Mouse (Mus musculus): ENCODE measurements at regions not wholly inside any gene's neighbourhood (a gene's known extent, or its start where the extent isn't known, plus 50 kb on each side); places are given as distances from the start of the nearest gene placed in this dataset.

DNA sequence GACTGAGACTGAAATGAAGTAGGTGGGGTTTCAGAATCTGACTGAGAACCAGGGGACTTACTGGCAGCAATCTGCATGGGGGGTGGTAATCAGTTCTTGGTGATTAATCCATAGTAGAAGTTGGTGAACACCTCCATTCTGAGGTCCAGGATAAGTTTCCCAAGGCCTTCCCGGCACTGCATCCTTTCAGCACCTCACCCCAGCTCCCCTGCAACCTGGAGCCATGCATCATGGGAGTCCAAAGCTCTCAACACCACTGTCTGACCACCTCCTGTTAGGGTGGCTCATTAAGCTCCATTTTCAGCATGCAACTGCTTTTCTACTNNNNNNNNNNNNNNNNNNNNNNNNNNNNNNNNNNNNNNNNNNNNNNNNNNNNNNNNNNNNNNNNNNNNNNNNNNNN, 157.0 kb downstream of the Cyp26b1 start:
- DNase-seq (ENCODE audit: low read depth): no peak

DNA sequence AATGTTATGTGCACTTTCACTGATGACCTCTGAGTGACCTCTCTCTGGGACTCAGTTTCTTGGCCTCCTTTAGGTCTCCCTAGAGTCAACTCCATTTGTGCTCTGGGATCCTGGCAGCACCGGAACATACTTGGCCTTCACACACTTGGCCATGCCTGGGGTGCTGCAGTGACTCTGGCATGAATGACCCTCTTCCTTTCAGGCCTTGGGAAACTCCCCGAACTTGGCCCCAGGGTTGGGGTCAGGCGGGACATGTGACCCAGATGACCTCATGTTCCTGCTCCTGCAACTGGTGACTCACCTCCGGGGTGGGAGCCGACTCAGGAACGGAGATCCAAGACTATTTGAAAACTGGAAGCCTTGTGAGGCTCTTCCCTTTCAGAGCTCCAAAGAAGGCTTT, 159.2 kb downstream of the Cyp26b1 start:
- DNase-seq (ENCODE audit: low read depth): no peak

DNA sequence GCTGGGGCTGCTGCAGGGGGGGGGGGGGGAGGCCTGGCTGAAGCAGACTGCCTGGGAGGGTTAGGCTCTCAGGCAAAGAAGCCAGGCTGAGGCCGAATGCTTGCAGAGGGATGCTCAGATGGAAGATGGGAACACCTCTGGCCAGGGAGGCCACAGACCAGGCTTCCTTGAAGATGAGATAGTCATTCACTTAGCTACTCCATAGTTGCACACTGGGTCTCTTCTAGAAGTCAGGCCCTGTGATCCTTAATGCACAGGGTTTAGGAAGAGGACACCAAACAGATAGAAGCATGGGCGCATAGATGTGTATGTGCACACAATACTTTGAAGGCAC, 162.1 kb downstream of the Cyp26b1 start:
- no peak for DNase-seq (ENCODE audit: low read depth)

DNA sequence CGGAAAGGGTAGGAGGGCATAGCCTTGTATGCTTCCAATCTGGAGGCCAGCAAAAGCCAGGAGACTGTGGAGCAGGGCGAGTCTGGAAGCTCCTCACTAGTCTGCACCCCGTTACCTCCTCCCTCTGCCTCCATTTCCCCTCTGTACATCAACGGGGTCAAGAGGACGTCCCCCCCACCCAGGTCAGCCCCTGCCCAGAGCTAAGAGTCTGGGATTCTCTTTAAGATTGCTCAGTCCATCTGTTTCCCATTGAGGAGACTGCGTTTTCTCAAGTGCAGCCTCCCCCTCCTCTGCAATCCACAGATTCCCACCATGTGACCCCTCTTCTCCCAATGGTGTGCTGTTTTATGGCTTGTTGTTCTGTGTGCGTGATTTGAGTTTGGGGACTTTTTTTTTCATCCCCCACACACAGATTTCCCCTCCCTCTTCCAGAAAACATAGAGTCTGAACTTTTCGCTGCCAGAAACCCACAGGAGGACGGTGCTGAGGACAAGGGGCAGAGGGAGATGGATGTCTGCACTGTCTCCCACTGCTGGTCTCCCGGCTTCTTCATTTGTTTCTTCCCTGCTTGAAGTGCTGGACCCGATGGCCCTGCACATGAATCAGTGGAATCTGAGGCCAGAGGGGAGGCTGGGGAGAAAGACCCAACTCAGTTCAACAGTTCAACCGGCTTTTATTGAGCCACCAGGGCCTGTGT, 162.6 kb downstream of the Cyp26b1 start:
- no peak for DNase-seq (ENCODE audit: low read depth)

DNA sequence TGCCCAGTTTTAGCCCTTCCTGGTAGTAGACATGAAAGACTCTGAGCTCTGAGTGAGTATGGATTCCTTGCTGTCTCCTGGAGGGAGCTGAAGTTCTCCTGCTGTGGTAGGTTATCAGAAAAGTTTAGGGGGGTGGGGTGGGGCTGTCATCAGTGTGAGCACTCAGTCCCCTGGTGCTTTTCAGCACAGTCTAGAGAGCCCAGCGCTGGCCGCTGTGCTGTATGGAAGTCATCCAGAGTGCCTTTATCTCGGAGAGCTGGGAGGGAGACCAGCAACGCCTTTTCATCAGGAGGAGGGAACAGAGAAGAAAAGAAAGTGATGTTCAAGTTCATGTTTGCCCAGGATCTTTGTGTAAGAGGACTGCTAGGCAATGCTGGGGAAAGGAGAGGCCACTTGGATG, 163.6 kb downstream of the Cyp26b1 start:
- no peak for DNase-seq (ENCODE audit: low read depth)

DNA sequence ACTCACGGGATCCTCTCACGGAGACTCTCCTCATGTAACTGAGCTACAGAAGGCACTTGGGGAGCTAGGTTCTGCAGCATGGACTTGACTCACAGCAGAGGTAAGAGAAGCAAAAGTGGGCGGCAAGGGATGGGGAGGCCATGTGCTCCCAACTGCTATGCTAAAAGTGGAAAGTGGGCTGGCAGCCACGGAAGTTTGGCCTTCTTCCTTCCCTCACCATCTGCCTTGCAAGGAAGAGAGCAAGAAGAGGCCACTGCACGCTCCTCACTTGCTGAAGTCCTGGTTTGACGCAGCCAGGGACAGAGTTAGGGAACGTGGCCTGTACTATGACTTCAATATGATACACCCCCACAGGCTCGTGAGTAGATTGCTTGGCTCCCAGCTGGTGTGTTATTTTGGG, 164.5 kb downstream of the Cyp26b1 start:
- no peak for DNase-seq (ENCODE audit: low read depth)

DNA sequence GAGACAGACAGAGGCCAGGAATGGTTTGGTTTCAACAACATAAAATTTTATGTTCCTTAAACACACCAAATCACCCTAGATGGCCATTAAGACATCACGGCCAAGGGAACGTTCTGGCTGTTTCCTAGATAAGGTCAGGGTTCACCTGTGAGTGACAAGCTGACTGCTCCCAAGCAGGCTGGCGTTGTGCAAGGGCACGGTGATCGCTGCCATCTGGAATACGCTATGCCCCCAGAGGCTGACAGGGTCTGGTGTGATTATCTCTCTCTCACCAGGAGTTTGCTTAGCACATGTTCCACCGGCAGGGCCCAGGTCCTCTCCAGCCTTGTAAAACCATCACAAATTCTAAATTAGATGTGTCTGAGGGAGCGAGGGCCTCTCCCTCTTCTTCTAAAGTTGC, 167.0 kb downstream of the Cyp26b1 start:
- no peak for DNase-seq (ENCODE audit: low read depth)

DNA sequence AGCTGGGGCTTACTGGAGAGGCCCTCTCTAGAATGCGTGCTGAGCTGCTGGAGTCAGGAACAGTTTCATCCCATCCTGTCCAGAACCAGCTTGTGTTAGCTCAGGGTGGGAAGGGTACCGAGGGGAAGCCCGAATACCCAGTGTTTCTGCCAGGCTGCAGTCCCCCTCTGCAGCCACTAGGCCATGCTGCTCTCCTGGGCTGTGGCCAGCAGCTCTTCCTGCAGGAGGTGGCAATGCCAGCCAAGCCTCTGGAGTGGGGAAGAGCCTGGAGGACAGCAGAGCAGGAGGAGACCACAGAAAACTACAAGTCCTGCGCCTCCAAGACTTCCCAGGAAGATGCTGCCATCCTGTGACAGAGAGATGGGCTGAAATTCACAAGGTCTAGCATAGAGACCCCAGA, 167.9 kb downstream of the Cyp26b1 start:
- DNase-seq (ENCODE audit: low read depth): no peak

DNA sequence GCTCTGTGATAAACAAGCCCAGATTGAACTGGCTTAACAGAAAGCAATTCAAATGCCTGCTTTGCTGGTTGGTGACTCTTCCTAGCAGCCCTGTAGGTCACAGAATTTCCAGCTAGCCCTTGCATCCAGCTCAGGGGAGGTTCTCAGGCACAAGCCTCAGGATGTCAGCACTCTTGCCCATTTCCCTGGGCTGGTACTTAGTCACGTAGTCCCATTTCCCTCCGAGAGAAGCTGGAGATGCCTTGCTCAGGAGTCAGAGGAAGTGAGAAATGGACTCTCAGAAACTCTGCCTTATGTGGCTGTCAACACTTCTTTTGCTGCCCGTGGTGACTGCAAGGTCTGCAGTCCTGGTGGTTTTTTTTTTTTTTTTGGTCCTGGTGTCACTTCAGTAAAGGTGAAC, 170.8 kb downstream of the Cyp26b1 start:
- DNase-seq (ENCODE audit: low read depth): no peak

DNA sequence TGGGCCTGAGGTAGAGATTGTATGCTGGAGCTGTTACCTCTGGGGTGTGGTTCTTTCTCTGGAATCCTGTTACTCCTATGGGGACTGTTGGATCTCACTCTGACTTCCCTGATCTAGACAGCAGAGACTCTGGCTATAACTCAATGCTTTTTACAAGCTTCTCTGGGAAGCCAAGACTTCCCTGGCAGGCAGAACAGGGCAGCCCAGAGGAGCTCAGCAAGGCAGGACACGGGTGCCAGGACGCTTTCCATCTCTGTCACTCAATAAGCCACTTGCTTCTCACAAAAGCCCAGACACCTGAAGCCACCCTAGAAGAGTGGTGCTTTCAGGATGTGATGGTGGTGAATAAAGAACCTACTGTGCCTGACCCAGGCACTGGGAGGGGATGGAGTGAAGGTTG, 174.0 kb downstream of the Cyp26b1 start:
- no peak for DNase-seq (ENCODE audit: low read depth)

DNA sequence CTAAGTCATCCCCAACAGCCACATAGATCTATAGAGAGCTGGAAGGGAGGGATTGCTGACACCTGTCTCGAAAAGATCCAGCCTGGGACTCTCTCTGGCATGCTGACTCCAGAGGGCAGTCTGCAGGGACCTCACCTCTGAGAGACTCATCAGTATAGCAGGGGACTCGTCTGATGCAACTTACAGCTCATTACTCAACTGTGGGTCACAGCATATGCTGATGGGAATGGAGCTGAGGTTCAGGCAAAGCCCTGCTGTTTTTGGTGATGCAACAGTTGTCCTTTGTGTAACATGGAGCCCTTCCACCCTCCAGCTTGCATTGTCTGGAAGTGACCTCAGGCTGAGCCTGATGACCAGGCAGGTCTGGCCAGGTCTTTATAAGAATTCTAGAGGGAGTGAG, 174.4 kb downstream of the Cyp26b1 start:
- DNase-seq (ENCODE audit: low read depth): no peak

DNA sequence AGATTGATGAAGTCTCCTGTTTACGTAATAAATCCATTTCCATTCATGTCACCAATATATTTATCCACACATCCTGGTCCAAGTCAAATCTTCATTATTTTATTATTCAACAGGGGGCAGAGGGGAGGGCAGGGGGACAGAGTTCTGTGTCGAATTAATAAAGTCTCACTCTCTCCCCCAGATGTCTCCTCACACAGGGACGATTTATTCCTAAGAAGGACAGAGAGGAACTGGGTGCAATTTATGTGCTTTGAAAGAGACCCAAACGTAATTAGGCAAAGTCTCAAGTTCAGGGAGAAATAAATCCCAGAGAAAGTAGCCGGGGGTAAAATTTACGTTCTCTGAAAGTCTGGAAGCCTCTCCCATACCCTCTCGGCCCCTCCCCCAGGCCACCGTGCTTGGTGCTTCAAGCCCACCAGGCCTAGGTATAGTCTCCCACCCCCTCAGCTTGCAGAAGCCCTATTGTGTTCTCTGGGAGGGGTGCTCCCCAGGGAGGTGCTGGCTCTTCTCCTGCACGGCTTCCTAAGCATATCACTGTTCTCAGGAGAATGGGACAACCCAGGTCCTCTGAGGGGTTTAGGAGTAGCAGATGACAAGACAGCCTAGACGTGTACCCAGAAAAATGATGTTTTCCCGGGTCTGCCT, 176.6 kb downstream of the Cyp26b1 start:
- DNase-seq (ENCODE audit: low read depth): no peak

DNA sequence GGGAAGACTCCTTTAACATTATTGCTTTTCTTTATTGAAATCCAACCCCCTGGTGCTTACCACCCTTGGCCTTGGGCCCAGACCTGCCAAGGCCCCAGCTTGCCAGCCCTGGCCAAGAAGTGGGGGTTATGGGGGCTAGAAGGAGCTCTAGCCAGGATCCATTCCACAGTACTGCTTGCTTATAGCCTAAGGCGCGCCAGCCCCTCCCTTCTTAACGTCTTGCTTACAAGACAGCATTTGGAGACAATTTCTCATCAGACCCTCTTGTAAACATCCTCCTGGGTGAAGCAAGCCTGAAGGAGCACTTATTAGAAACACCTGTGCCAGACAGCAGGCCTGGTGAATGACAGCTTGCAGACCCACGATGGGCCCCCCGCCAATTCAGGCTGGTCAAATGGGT, 179.3 kb downstream of the Cyp26b1 start:
- DNase-seq (ENCODE audit: low read depth): no peak

DNA sequence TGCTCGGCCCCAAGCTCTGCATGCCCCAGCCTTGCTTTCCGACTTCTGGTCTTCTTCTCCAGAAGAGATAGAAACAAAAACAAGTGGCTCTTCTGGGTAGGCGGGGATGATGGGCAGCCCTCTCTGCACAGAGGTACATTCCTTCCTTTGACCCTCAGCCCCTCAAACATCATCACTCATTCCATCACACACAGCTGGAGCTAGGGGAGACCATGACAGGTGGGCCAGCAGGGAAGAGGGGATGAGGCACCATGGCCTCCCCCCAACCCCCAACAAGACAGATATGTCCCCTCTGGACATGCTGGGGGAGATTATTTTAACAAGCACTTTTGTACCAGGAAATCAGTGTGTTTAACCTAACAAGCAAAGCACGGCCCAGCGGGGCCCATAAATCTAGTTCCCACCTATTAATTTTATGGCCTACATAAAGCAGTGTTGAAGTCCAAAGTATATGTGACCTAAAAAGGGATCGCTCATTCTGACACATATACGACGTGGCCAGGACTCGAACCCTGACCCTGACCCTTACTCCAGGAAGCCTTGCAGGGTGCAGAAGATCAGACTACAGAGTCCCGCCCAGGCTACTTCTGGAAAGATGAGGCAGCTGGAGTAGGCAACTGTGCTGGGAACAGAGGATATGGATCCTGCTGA, 183.7 kb downstream of the Cyp26b1 start:
- no peak for DNase-seq (ENCODE audit: low read depth)

DNA sequence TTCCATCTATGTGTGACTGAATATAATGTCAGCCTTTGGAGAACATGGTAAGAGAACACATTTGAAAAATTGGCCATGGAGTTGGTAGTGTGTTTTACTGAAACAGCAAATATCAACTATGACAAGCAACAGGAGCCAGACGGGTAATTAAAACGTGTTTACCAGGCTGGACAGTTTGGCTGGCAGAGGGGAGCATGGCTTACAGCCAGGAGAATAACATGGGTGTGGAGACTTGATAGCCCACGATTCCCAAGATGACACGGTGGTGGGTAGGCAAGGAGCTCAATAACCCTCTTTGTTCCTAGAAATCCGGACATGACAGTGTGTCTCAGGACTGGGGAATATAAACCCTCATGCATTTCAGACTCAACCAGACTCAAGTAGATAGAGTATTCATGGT, 185.2 kb downstream of the Cyp26b1 start:
- no peak for DNase-seq (ENCODE audit: low read depth)

DNA sequence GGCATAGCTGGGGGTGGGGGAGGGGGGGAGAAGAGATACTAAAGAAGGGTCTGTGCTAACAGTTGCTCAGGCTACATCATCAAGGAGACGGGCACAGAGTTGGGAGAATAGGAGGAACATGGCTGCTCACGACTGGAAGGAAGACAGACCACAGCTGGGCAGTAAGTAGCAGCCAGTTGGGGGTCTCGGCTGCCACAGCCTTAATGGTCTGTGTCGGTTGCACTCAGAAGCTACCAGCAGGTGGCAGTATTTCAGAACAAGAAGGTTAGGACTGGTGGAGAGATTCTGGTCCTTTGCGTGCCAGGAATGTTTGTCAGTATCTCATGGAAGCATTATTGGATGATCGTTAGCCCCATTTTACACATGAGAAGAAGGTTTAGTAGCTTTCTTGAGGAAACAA, 185.9 kb downstream of the Cyp26b1 start:
- peak; percentile 50 for DNase-seq (ENCODE audit: low read depth)

DNA sequence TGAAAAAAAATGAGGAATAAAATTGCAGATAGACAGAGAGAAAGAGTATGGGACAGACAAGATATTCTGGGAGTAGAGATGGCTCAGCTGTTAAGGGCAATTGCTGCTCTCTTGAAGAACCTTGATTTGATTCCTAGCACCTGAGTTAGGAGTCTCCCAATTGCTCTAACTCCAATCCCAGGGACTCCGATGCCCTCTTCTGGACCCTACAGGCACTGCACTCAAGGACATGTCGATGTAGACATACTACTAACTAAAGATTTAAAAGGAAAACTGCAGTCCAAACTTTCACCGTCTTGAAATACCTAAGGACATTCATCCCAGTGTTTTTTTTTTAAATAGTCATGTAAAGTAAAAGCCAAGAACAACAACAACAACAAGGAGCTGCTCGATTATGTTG, 189.0 kb downstream of the Cyp26b1 start:
- peak; percentile 4 for DNase-seq (ENCODE audit: low read depth)

DNA sequence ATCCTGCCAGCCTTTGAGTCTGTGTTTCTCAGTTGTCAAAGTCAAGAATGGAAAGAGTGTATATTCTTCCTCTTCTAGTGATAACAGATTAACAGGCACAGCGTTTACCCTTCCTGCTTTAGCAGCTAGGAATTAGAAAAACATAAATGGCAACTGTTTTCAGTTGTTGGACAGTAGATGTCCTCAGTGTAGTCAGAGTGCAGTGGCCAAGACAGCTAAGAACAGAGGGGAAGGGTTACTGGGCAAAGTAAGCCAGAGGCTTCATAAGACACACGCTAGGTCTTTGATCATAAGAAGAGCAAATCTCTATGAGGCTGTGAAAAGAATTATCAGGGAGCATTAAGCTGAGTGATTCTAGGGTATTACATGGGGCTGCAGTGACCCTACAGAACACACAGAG, 191.3 kb downstream of the Cyp26b1 start:
- no peak for DNase-seq (ENCODE audit: low read depth)

DNA sequence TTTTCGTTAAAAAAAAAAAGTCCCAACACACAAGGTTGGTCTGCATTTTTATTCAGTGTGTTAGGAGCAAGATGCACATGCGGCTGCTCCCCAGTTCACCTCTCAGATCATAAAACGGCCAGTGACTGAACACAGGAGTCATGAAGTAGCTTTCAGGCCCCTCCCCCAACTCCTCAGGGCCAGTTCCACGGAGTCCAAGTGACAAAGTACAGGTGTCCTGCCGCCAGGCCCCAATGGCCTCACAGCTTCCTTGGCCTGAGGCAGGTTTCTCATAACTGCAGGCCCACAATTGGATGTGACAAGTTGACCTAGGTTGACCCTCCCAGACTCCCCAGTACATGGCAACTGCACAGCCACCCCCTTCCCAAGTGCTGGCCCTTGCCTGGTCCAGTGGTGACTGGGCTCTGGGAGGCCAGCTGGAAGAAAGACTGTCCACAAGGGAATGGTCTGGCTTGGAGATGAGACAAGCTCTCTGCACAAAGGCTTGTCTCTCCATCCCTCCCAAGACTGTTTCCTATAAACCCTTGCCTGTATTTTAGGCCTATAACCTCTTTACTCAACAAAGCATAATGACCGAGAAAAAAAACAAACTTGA, 199.1 kb downstream of the Cyp26b1 start:
- no peak for DNase-seq (ENCODE audit: low read depth)

DNA sequence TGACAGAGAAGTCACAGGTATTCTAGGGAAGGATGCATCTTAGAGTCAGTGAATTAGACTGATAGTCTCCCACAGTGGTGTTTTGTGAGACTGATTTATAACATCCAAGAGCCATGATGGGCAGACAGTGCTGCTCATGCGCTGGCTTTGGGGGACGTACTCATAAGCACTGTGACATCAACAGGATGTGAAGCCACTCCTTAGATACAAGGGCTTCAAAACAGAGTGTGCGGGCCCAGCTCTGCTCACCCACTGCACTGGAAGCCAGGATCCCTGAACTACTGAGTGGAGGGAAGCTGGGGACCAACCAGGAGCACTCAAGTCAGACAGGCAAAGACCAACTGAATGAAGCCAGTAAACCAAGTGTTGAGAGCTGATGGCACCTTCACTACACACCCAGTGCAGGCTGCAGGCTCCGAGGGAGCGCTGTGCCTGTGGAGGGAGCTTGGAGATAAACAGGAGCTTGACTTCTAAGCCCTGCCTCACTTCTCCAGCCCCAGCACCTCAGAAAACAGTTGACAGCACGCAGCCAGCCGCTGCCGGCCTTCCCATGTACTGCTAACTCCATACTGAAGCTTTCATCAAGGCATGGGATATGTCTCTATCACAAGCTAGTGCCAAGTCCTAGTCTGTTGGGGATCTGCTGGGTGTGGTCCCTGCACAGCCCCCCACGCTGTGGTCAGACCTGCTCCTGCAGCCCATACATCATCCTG, 200.0 kb downstream of the Cyp26b1 start:
- DNase-seq (ENCODE audit: low read depth): no peak

DNA sequence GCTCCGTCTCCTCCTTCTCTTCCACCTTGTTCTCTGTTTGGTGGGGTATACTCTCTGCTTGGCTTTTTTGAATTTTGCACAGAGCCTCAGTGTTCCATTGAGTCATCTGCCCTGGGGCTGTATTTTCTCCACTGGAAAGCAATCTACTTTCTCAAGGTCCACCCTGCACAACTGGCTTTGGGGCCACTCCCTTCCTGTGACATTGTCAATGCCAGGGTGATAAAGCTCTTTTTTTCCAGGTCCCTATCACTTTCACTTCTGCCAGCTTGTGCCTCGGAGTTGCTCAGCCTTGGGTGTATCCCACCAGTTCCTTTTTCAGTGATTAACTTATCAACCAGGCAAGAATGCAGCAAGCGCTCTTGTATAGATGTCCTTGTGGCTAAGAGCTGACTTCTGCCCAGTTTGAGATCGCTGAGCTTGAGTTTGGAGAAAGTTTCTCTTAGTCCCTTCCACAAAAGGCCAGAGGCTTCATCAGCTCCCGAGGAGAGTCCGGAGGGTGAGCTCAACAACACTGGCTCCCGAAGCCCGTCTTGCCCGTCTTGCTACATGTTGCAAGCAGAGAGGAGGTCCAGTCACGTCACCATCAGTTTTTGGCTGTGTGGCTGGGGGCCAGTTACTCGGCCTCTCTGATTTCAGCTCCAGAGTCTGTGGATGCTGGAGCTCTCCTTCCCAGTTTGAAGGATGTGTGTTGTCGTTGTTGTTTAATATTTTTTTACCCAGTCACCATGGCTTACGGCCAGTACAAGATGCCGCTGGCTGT, 200.8 kb downstream of the Cyp26b1 start:
- no peak for DNase-seq (ENCODE audit: low read depth)

DNA sequence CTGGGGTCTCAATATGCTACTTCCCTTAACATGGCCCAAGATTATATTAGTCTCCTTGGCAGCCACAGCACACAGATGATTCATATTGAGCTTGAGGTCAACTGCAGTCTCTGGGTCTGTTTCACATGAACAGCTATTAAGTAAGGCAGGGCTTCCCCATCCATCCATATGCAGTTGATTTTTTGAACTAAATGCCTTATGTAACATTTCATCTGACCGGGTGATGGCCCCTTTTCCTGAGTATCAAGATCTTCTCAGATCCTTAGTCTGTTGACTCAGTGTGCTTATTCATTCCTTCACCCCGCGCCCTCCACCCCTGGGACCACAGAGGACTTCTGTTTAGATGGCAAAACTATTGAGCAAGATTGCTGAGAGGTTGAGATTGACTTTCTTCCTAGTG, 202.7 kb downstream of the Cyp26b1 start:
- no peak for DNase-seq (ENCODE audit: low read depth)
